Mouse (Mus musculus): Measurements from ENCODE around the gene Ctbs.

- TF ChIP-seq CTCF (IDR thresholded peaks at IDR 0.05; ENCODE audit: insufficient read depth, low read depth, low read length) (no peak), POLR2A (IDR thresholded peaks at IDR 0.05; ENCODE audit: insufficient read depth, low read depth, low read length) (no peak)
These were observed 15.8 kb upstream of the Ctbs start for GRCm38 (mm10) chr3:146433681-146434350.

Measured in olfactory bulb, adult 2 months (tissue).